Mouse (Mus musculus) spleen, adult 10 weeks (tissue): ENCODE results near the gene Gm44965. TPM values are rescaled to one million over a fixed set of nuclear protein-coding genes. Genes with fewer than 3 reads are reported as not detected.

ENCODE experiments used
- polyA plus RNA-seq: library from polyadenylated mRNA; stranded (reverse); fragments of 350-450 nt; fragmentation: Illumina TruSeq; extraction: RNeasy Lipid Tissue Mini Kit (QIAGEN cat#74804); gene quantifications from one replicate; pipeline ENCODE4 v1.2.3, GENCODE M21; 2015; ENCODE audit warnings: low replicate concordance; ENCODE audit not compliant: insufficient read depth

Gm44965 gene
- polyA plus RNA-seq = not detected

DNA sequence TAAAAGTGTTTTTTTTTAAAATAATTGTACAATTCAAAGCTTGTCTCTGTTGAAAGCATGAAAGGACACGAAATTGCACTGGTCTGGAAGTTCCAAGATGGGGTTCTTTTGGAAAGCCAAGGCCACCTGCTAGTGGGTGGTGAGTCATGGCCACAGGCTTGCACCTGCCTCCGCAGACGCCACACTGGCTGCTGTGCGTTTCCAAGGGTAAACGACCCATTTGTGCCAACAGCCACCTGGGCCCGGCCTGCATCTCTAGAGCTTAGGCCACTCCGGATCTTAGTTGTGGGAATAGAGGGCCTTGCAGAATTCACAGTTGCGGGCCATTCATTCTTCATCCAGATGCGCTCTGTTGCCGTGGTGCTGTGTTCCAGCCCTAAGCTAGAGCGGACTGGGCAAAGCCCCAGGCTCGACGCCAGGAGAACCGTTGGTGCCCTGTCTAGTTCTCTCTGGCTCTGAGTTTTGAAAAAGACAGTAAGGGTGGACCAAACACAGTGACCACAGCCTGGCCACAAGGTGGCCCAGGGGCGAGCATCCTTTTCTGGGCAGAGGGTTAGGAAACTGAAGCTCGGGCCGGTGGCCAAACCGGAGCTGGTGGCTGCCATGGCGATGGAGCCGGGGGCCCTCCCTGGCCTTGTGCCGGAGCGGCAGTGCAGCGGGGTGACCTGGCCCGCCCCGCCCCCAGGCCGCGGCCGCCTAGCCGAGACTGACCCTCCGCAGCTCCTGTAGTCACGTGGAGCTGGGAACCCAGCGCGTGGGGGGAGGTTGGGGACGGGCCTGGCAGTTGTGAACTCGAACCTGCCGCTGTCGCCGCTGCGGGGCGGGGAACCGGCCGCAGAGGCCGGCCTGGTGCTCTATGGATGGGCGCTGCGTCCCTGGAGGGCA lies at the start of gene Gm44965, which contains the start of gene Repin1:
Gene Gm44965 (plus strand): TSS at position 784 of the 885 bp plus-strand sequence.
Gene Repin1 (plus strand): TSS at position 726 of the 885 bp plus-strand sequence.

DNA sequence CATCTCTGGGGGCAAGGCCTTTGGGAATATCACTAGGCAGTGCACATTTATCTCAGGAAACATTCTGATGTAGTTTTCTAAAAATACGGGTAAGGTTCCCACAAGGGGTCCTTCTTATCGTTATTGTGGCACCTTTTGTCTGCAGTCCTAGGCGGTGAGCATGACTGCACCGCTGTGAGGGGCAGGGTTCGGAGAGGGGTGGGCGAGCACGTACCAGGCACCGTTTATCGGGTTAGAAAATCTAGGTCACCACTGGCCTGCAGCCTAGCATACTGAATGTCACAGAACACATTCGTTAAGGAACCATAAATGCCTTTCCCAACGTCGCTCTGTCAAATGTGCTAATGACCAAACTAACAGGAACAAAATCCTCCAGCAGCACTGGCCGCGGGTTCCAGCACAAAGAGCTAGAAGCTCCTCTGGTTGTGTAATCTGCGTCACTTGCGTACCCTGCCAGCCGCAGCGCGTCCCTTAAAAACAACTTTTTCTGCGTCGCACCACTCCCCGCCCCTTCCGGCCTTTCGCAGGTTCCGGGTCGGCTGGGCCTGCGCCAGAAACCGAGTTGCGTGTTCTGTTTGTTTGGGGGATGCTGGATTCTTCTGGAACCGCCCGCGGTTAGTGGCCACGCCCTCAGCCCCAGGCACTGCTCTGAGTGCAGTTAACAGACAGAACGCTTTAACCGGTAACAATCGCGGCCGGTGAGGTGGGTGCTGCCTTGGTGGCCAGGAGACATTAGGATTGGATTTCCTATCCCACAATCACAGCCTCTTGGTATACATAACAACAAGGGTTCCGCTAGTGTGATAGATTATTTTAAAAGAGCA lies 39.2 kb upstream of the Gm44965 start, which contains the start of gene Lrrc61:
Gene Lrrc61 (plus strand): TSS at position 517 of the 824 bp plus-strand sequence.

DNA sequence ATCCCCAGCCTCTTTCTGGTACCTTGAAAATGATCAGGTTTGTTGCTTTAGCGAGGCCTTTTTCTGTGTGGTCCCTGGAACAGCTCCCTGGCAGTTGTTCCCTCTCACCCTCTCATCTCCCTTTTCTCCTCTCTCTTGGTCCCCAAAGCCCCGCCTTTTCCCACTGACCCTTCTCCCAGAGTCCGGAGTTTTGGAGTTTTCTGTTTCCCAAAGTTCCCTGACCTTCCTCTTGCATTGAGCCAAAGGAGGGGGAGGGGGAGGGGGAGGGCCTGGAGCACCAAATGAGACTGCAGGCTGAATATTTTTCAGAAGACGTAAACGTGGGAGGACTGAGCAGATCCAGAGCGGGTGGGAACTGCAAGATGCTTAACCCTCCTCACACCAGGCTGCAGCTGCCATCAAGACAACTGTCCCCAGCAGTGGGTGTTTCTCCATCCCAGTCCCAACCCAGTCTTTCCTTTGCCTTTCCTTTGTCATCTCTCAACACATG lies 21.1 kb upstream of the Gm44965 start, which contains the start of gene Rarres2:
Gene Rarres2 (minus strand): TSS at position 218 of the 490 bp plus-strand sequence.

DNA sequence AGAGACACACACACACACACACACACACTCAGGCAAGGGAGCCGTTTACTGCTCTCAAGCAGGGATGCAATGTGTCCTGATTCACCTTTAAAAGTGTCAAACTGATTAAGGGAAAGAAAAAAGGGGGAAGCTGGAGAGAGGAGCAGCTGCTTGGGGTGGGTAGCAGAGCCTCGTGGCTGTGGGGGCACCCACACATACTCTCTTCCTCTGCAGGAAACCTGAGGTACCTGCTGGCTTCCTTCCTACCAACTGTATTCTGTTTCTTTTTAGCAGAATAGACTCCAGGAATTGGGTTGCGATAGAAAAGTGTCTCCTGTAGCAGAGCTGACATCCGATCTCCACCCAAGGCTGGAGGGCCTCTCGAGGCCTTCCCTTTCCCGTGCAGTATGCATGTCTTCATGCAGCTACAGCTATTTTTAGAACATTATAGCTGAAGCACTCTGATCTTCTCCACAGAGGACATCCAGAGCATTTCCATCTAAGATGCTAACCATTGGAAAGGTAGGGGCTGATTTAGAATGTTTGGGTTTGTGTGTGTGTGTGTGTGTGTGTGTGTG lies 4.5 kb upstream of the Gm44965 start, which contains the start of gene Gm45021:
Gene Gm45021 (plus strand): TSS at position 417 of the 557 bp plus-strand sequence.

DNA sequence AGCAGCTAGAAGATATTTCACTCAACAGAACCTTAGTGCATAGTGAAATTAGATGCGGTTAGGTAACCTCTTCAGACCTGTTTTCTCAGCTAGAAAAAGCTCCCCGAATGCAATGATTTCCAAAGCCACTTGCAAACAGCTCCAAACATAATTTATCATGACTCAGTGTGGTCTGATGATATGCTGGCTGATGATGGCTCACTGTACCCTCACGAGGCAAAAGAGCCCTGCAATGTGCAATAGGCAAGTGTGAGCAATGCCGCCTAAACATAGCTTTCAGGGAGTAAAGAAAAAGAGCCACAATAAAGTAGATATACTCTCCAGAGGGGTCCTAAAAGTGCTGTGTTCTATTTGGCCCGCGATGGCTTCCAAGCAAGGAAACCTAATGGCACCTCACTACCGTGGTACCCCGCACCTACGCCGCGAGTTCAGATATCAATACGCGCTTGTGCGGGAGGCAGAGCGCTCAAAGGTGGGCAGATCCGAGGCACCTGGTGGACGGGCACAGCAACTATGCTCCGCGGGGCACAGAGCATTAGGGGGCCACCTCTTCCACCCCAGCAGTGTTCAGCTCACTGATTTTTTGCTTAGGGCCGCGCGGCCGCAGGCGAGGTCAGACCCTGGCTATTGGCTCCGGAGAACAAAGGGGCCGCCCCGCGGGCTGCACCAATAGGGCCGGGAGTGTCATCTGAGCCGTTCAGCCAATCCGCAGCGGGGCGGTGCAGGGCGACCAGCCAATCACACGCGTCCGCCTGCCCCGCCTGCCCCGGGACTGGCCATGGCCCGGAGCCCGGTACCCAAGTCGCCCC lies 7.7 kb downstream of the Gm44965 start, which contains the start of gene Zfp775:
Gene Zfp775 (plus strand): TSS at position 793 of the 809 bp plus-strand sequence.

DNA sequence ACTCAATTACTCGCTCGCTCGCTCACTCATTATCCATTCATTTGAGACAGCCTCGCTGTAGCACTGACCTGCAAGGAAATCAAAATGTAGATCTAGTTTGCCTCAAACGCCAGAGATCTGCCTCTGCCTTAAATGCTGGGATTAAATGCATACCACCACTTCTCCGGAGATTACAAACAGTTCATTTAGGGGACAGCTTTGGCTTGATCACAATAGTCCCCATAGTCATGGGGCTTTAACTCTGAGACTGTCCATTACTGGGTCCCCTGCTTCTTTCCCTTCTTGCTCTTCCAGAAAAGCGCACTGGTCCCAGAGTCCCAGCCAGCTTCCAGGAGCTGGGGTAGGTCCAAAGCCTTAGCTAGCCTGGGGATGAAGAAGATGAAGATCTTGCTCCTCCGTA lies 32.7 kb downstream of the Gm44965 start, which contains the start of gene AI854703:
Gene AI854703 (plus strand): TSS at position 301 of the 400 bp plus-strand sequence.

DNA sequence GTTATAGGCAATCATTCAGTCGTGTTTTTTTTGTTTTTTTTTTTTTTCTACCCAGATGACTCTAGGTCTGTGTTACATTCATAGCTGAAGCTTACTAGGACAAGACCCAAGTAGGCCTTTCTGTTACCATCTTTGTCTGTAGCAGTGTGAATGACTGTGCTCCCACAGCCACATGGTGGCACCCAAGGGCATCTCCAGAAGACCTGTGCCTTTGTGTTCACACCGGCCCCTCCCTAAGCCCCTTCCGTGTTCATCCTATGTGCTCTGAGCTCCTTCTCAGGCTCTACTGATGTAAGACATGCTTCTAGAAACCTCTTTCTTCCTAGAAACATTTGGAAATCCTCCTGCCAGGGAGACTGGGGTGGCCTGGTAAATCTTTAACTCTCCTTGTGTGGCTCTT lies 53.3 kb downstream of the Gm44965 start, which contains the start of gene Gimap8:
Gene Gimap8 (plus strand): TSS at position 240 of the 400 bp plus-strand sequence.

Other genes with a start within 250 kb of the Gm44965 start
- 12.9 TPM for gene Krba1, start 198.4 kb upstream of the Gm44965 start, polyA plus RNA-seq
- 9.9 TPM for gene Zfp467, start 148.1 kb upstream of the Gm44965 start, polyA plus RNA-seq
- gene Sspo, start 145.7 kb upstream of the Gm44965 start, polyA plus RNA-seq = 0.75 TPM
- gene Atp6v0e2, start 56.3 kb upstream of the Gm44965 start, polyA plus RNA-seq = 2.4 TPM
- gene Lrrc61, start 39.1 kb upstream of the Gm44965 start, polyA plus RNA-seq = 15.7 TPM
- 84.3 TPM for gene Rarres2, start 21.2 kb upstream of the Gm44965 start, polyA plus RNA-seq
- not detected for gene Gm45021, start 4.3 kb upstream of the Gm44965 start, polyA plus RNA-seq
- gene Repin1, start 58 bp upstream of the Gm44965 start, polyA plus RNA-seq = 7.5 TPM
- gene Zfp775, start 8.1 kb downstream of the Gm44965 start, polyA plus RNA-seq = 1.5 TPM
- gene AI854703, start 32.8 kb downstream of the Gm44965 start, polyA plus RNA-seq = 0.30 TPM
- 329 TPM for gene Gimap8, start 53.3 kb downstream of the Gm44965 start, polyA plus RNA-seq
- gene Gimap9, start 82.2 kb downstream of the Gm44965 start, polyA plus RNA-seq = 169 TPM
- 799 TPM for gene Gimap4, start 90.6 kb downstream of the Gm44965 start, polyA plus RNA-seq
- gene Gimap6, start 114.3 kb downstream of the Gm44965 start, polyA plus RNA-seq = 609 TPM
- 83.2 TPM for gene Gm28053, start 124.7 kb downstream of the Gm44965 start, polyA plus RNA-seq
- 103 TPM for gene Gimap7, start 124.7 kb downstream of the Gm44965 start, polyA plus RNA-seq
- 200 TPM for gene Gimap1, start 145.1 kb downstream of the Gm44965 start, polyA plus RNA-seq
- 81.6 TPM for gene Gimap5, start 152.3 kb downstream of the Gm44965 start, polyA plus RNA-seq
- 371 TPM for gene Gimap3, start 176.9 kb downstream of the Gm44965 start, polyA plus RNA-seq
- gene Tmem176a, start 247.0 kb downstream of the Gm44965 start, polyA plus RNA-seq = 159 TPM
- 279 TPM for gene Tmem176b, start 247.6 kb downstream of the Gm44965 start, polyA plus RNA-seq